Mouse (Mus musculus) liver, adult 2 months (tissue): Measurements from ENCODE around the gene I830077J02Rik.

Source experiments
- CTCF ChIP-seq: fragments of 200-500 bp; IDR thresholded peaks from 2 replicates; pipeline ENCODE4 v1.5.1; 2011; ENCODE audit warnings: low read depth, low read length, control low read depth
- POLR2A ChIP-seq: fragments of 200-500 bp; IDR thresholded peaks from 2 replicates; pipeline ENCODE4 v1.6.1; 2011; ENCODE audit warnings: low read length, control low read depth; ENCODE audit not compliant: insufficient read depth; ENCODE audit errors: extremely low read depth

DNA sequence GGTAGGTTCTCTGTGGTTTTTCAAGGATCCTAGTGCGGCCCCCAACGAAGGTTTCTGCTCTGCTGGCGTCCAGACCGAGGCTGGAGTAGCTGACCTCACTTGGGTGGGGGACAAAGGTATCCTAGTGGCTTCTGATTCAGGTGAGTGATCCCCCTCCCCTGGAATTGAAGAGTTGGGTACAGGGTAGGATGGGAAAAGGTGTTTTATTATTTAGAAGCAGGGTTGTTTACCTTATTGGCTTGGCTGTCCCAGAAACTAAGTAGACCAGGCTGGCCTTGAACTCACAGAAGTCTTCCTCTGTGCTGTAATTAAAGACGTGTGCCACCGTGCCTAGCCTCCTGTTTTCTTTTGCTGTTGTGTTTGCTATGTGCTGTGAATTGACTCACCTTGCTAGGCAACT lies 27.5 kb upstream of the I830077J02Rik start, which contains the start of gene Atp5f1:
- TF ChIP-seq POLR2A = no peak
- TF ChIP-seq CTCF = no peak
